Mouse (Mus musculus): ENCODE results near the gene 1700056E22Rik. TPM values are rescaled to one million over a fixed set of nuclear protein-coding genes. Genes with fewer than 3 reads are reported as not detected.

1700056E22Rik gene
- total RNA-seq (2014; rRNA removed), result 1.0 and 1.2 TPM in 2 replicates
- 1.3 and 1.7 TPM in 2 replicates for polyA plus RNA-seq (2015; fragmentation: Nextera tagmentation; extraction: Ambion mirVana)

DNA sequence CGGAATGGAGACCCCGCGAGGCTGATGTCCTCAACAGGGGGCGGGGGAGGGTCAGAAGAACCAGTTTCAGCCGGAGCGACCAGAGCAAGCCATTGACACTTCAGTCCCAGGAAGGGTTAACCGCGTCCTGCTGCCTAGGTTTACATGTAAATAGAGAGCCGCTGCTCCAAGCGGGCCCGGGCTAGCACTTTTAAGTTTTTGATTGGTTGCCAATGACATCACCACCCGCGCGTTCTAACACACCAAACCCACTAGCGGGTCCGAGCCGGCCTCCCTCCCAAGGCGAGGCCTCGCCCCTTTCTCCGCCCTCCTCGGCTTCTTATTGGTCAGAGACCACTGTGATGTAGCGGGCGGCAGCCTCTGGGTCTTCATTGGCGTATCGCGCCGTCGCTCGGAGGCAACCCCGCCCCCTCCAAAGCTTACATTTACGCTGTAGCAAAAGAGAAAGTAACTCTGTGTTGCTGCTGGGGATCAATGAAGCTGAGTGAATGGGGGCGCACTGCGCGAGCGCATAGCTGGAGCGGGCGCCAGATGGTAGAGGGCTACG, at the start of gene 1700056E22Rik:
1700056E22Rik (minus strand) TSS at position 291 of the 547 bp plus-strand sequence.
- H3K4me3 ChIP-seq (ENCODE audit: low read length), result peak within 1 kb of the TSS; percentile 56
- WGBS, result under 1% methylated on average over 38 of the region's 38 CpGs

DNA sequence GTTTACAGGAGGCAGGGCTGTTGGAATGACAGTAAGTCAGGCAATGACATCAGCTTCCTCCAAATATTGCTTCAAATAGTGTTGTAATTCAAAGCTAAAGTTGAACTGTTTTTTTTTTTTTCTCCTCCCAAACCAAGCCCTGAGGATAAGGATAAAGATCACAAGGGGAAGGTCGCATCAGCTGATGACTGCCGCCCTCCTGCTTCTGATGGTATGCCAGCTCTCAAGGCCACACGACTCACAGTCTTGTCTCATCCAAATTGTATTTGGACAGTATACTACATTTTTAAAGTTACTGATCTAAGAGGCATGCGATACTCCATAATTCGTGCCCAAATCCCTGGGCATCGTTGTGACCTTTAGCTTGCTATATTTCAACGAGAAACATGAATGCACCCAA, 49.1 kb upstream of the 1700056E22Rik start:
- Histone ChIP-seq H3K4me1 (ENCODE audit: insufficient read depth, low read length) (no peaks in the 10 kb centered on the region), H3K4me2 (ENCODE audit: low read depth, low read length) (no peak overlapping the region), H3K9me3 (ENCODE audit: low read length) (no peaks in the 10 kb centered on the region), H3K27ac (no peak overlapping the region), H3K36me3 (ENCODE audit: insufficient read depth, low read length) (no peaks in the 10 kb centered on the region), H3K9ac (replicated peaks; ENCODE audit: low read length) (no peak overlapping the region), H3K27me3 (ENCODE audit: insufficient read depth, low read length) (no peaks in the 10 kb centered on the region), H3K4me3 (ENCODE audit: low read length) (no peak overlapping the region)
- ATAC-seq (no peak), DNase-seq (ENCODE audit: low spot score) (no peak)
- 90% methylated on average over 7 of the region's 7 CpGs for WGBS
- TF ChIP-seq CTCF (IDR thresholded peaks at IDR 0.05; ENCODE audit: low read depth), result no peak

More for the DNA sequence above, at the start of gene 1700056E22Rik:
- TF ChIP-seq CTCF (IDR thresholded peaks at IDR 0.05; ENCODE audit: low read depth), result no peak; the same call in 1 of the 2 replicates
- peak within 1 kb of the TSS; percentile 96 for H3K4me2 ChIP-seq (ENCODE audit: low read depth, low read length)
- H3K27me3 ChIP-seq (ENCODE audit: insufficient read depth, low read length), result no peaks in the 10 kb centered on the region
- peak within 1 kb of the TSS; percentile 96 for H3K27ac ChIP-seq
- no peaks in the 10 kb centered on the region for H3K4me1 ChIP-seq (ENCODE audit: insufficient read depth, low read length)
- peak within 1 kb of the TSS; percentile 80 for H3K9ac ChIP-seq (replicated peaks; ENCODE audit: low read length)
- DNase-seq (ENCODE audit: low spot score) (peak; percentile 100), ATAC-seq (peak; percentile 99)
- H3K9me3 ChIP-seq (ENCODE audit: low read length), result no peaks in the 10 kb centered on the region
- no peaks in the 10 kb centered on the region for H3K36me3 ChIP-seq (ENCODE audit: insufficient read depth, low read length)

DNA sequence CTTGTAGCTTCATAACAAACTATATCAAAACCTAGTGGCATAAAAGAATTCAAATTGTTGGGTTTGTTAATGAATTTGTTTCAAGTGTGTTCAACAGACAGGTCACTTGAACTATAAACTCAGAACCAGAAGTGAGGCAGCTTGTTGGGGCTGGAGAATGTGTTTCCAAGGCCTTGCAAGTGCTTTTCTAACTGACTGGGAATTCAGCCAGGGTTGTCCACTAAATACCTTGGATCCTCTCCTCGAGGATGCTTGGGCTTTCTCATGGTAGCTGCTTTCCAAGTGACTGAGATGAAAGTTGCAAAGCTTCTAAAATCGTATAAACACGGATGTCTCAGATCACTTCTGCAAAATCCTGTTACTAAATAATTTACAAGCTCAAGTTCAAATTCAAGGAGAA, 48.6 kb upstream of the 1700056E22Rik start:
- no peak overlapping the region for H3K9ac ChIP-seq (replicated peaks; ENCODE audit: low read length)
- TF ChIP-seq CTCF (IDR thresholded peaks at IDR 0.05; ENCODE audit: low read depth), result no peak
- H3K27ac ChIP-seq, result no peak overlapping the region
- 68% methylated on average over 3 of the region's 3 CpGs for WGBS
- no peaks in the 10 kb centered on the region for H3K4me1 ChIP-seq (ENCODE audit: insufficient read depth, low read length)
- no peaks in the 10 kb centered on the region for H3K36me3 ChIP-seq (ENCODE audit: insufficient read depth, low read length)
- no peak overlapping the region for H3K4me2 ChIP-seq (ENCODE audit: low read depth, low read length)
- H3K27me3 ChIP-seq (ENCODE audit: insufficient read depth, low read length), result no peaks in the 10 kb centered on the region
- no peaks in the 10 kb centered on the region for H3K9me3 ChIP-seq (ENCODE audit: low read length)
- no peak for DNase-seq (ENCODE audit: low spot score)
- no peak for ATAC-seq
- H3K4me3 ChIP-seq (ENCODE audit: low read length), result no peak overlapping the region

DNA sequence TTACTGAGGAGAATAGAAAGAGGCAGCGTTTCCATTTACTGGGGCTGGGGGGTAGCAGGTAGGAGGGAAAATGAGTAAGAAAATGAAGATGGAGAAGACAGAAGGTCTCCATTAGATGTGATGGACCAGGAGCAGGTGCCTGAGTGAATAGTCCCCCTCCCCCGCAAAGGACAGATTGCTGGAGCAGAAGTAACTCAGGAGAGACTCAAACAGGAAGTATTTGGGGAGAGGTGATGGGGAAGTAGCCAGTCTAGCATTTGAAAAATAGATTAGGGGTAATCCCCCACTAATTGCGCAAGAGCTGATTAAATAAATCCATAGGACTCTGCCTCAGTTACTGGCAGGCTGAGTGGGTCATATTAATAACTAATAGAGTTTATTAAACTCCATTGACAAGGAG, 45.2 kb upstream of the 1700056E22Rik start:
- Histone ChIP-seq H3K9me3 (ENCODE audit: low read length) (no peaks in the 10 kb centered on the region), H3K9ac (replicated peaks; ENCODE audit: low read length) (no peak overlapping the region), H3K27ac (no peak overlapping the region), H3K4me2 (ENCODE audit: low read depth, low read length) (no peak overlapping the region), H3K4me3 (ENCODE audit: low read length) (no peak overlapping the region), H3K36me3 (ENCODE audit: insufficient read depth, low read length) (no peaks in the 10 kb centered on the region), H3K27me3 (ENCODE audit: insufficient read depth, low read length) (no peaks in the 10 kb centered on the region), H3K4me1 (ENCODE audit: insufficient read depth, low read length) (no peaks in the 10 kb centered on the region)
- 94% methylated on average over 3 of the region's 3 CpGs for WGBS
- no peak for DNase-seq (ENCODE audit: low spot score)
- TF ChIP-seq CTCF (IDR thresholded peaks at IDR 0.05; ENCODE audit: low read depth), result no peak
- no peak for ATAC-seq

DNA sequence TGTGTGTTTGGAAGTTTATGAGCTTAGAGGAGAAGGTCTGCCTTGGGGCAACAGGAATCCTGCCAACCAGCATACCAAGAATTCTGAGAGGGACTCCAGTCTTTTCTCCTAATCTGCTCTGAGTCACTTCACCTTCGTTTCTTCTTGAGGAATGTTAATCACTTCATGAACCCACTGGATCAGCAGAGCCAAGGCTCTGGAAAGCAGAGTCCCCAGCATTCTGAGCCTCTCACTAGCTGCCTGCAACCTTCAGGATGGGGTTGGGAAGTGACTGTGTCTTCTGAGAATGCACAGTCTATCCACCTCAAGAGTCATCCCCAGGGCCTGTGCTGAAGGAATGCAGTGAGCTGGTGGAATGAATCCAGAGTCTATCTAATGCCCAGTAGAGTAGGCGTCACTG, 42.7 kb upstream of the 1700056E22Rik start:
- Histone ChIP-seq H3K36me3 (ENCODE audit: insufficient read depth, low read length) (no peaks in the 10 kb centered on the region), H3K27me3 (ENCODE audit: insufficient read depth, low read length) (no peaks in the 10 kb centered on the region), H3K9ac (replicated peaks; ENCODE audit: low read length) (no peak overlapping the region), H3K9me3 (ENCODE audit: low read length) (no peaks in the 10 kb centered on the region), H3K27ac (no peak overlapping the region), H3K4me3 (ENCODE audit: low read length) (no peak overlapping the region), H3K4me1 (ENCODE audit: insufficient read depth, low read length) (no peaks in the 10 kb centered on the region), H3K4me2 (ENCODE audit: low read depth, low read length) (no peak overlapping the region)
- 45% methylated on average over 2 of the region's 2 CpGs for WGBS
- no peak for DNase-seq (ENCODE audit: low spot score)
- ATAC-seq, result no peak
- TF ChIP-seq CTCF (IDR thresholded peaks at IDR 0.05; ENCODE audit: low read depth), result no peak

DNA sequence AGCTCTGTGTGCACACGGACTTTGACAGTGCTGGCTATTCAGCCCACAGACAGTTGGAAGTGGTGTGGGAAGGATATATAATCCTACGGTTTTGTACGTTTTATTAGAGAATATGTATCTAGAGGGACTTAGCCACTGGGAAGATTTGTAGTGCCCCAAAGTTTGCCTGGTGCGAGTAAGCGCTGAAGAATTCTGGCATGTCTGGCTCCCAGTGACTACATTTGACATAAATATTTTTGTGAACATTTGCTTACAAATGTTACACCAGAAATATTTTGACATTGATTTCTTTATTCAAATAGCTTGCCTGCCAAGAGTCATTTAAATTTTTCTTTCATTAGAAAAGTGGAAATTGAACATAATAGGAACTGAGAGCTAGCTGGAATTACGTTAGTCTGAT, 42.0 kb upstream of the 1700056E22Rik start:
- ATAC-seq (no peak), DNase-seq (ENCODE audit: low spot score) (no peak)
- 77% methylated on average over 6 of the region's 6 CpGs for WGBS

DNA sequence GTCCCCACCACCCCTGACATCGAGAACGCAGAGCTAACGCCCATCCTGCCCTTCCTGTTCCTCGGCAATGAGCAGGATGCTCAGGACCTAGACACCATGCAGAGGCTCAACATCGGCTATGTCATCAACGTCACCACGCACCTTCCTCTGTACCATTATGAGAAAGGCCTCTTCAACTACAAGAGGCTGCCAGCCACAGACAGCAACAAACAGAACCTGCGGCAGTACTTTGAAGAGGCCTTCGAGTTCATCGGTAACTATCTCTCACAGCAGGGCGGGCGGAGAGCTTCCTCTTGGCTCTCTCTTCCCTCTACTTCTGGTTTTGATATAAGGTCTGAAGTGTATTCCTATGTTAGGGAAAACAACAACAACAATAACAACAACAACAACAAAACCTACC, 34.9 kb upstream of the 1700056E22Rik start:
- TF ChIP-seq CTCF (IDR thresholded peaks at IDR 0.05; ENCODE audit: low read depth), result no peak
- Histone ChIP-seq H3K27me3 (ENCODE audit: insufficient read depth, low read length) (no peaks in the 10 kb centered on the region), H3K9me3 (ENCODE audit: low read length) (no peaks in the 10 kb centered on the region), H3K4me3 (ENCODE audit: low read length) (no peak overlapping the region), H3K27ac (no peak overlapping the region), H3K9ac (replicated peaks; ENCODE audit: low read length) (no peak overlapping the region), H3K36me3 (ENCODE audit: insufficient read depth, low read length) (no peaks in the 10 kb centered on the region; the same call in 1 of the 2 replicates), H3K4me1 (ENCODE audit: insufficient read depth, low read length) (peaks cover 8% of the 10 kb centered on the region; the same call in 1 of the 2 replicates), H3K4me2 (ENCODE audit: low read depth, low read length) (no peak overlapping the region)
- ATAC-seq (no peak), DNase-seq (ENCODE audit: low spot score) (no peak)
- 95% methylated on average over 12 of the region's 12 CpGs for WGBS

More for the DNA sequence above, 42.0 kb upstream of the 1700056E22Rik start:
- Histone ChIP-seq H3K4me2 (ENCODE audit: low read depth, low read length) (no peak overlapping the region), H3K9ac (replicated peaks; ENCODE audit: low read length) (no peak overlapping the region), H3K36me3 (ENCODE audit: insufficient read depth, low read length) (no peaks in the 10 kb centered on the region), H3K4me1 (ENCODE audit: insufficient read depth, low read length) (no peaks in the 10 kb centered on the region), H3K27me3 (ENCODE audit: insufficient read depth, low read length) (no peaks in the 10 kb centered on the region), H3K4me3 (ENCODE audit: low read length) (no peak overlapping the region), H3K27ac (no peak overlapping the region), H3K9me3 (ENCODE audit: low read length) (no peaks in the 10 kb centered on the region)
- TF ChIP-seq CTCF (IDR thresholded peaks at IDR 0.05; ENCODE audit: low read depth), result no peak

All from hindbrain, postnatal 0 days (tissue).